Mouse (Mus musculus) left cerebral cortex, postnatal 36 days (tissue): ENCODE measurements around the gene Sh3tc1. TPM values are rescaled to one million over a fixed set of nuclear protein-coding genes. Genes with fewer than 3 reads are reported as not detected.
A peak's percentile ranks its signal among the peaks of the same experiment; 100 is the strongest.

ENCODE experiments used
- DNase-seq, 2 experiments: peaks; one replicate each; pipeline ENCODE4 v3.0.0; 2021 to 2022; ENCODE audit warnings: low spot score in 2 of 2, mixed read lengths in 1 of 2
- intact Hi-C: fragments of 180-260 bp; cut with DNase I; formaldehyde crosslinking; loops from one replicate; pipeline ENCODE4 v1.15.1; 2025
- total RNA-seq, 2 experiments: library from RNA; stranded (reverse); gene quantifications; 2 replicates each; pipeline ENCODE4 v1.2.3; 2021

Sh3tc1 gene
- total RNA-seq, 2 experiments from 2014 or later, result 3.0 to 3.3 TPM

GRCm38 (mm10) chr5:35728344-35728956, 11.3 kb downstream of the Sh3tc1 start:
- no peak for DNase-seq
- intact Hi-C loops, result no loop called here

GRCm38 (mm10) chr5:35727447-35727846, 12.3 kb downstream of the Sh3tc1 start:
- DNase-seq, result no peak
- intact Hi-C loops, result no loop called here

DNA sequence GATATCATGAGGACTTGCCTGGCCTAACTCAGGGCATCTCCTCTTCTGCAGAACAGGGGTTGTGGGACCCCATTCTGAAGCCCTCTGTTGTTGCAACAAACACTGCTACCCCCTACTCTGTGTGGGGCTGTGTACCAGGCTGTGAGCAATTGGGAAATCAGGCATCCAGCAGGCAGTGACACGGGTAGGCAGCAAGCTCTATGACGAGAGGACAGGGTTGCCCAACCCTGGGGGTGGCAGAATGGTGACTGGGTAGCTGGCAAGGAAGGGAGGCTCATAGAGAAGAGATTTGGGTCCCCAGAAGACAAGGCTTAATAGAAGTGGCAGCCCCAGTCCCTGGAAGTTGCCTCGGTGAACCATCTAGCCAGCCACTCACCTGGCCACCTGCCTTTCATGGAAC, 13.9 kb downstream of the Sh3tc1 start:
- intact Hi-C loops, result no loop called here

GRCm38 (mm10) chr5:35723900-35724299, 15.9 kb downstream of the Sh3tc1 start:
- intact Hi-C loops, result no loop called here
- no peak for DNase-seq

More for the DNA sequence above, 13.9 kb downstream of the Sh3tc1 start:
- DNase-seq, result no peak

DNA sequence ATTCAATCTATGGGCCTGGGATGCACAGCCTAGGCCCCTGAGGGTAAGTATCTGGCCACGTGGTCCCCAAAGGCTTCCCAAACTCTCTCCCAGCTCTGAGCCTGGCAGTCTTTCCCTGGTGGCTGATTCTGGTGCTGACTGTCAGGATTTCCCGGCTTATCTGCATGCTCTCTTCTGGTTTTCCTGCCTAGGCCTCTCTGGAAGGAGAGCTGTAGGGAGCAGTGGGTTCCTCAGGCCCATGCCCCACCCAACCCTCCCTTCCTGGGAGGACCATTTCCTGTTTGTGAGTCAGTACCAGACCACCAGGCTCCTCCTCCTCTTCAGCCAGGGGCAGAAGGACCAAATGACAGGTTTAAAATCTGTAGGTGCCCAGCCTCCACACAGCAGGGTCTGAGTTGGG, 17.1 kb downstream of the Sh3tc1 start:
- DNase-seq, result no peak
- intact Hi-C loops, result no loop called here

DNA sequence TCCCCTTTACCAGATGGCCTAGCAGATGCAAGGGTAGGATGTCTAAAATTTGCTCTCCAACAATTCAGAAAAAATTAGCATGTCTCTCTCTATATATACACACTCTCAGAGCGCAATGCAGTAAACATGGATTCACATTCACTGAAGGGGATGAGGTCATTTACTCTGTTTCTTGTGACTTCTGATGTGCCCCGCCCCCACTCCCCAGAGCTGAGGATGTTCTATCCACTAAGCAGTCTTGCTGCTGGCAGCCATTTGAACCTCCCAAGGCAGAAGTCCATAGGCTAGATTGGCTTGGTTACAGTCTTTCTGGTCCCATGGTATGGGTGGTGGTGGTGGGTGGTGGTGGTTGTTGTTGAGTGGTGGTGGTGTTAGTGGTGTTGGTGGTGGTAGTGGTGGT, 17.9 kb downstream of the Sh3tc1 start:
- no peak for DNase-seq
- intact Hi-C loops, result no loop called here

DNA sequence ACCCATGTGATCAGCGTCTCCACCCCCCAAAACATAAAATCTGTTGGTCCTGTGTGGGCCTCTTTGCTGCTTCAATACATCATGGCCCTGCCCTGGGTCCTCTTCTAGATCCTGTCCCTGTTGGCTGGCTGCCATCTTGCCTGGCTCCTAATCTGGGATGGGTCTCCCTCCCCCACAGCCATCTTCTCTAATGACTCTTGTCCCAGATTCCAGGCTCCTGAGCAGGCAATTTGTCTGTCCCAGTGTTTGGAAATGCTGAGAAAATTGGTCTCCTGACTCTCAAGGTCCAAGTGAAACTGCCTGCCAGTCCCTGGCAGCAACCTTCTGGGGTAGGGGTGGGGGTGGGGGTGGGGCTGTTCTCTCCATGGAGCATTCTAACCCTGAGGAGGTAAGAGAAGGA, 19.9 kb downstream of the Sh3tc1 start:
- DNase-seq, result no peak
- intact Hi-C loops, result no loop called here

DNA sequence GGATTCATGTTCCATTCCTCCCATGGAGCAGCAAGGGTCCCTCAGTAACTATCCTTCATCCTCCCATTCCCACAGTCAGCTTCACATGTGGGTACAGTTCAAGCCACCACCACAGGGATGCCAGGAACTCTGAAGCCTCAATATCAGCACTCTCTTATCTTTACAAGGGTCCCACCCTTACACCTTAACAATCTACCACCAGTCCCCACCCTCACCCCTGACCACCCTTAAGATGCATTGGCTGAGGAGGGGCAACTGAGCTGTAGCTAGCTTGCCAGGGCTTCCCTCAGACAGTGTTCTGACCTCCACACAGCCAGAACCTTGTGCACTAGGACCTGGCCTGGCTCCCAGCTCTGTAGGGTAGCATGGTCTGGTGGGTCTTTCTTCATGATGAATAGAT, 20.4 kb downstream of the Sh3tc1 start:
- no peak for DNase-seq
- intact Hi-C loops, result no loop called here

- intact Hi-C loops, result no loop called here
- DNase-seq, result no peak
Observed at GRCm38 (mm10) chr5:35718817-35719216, 21.0 kb downstream of the Sh3tc1 start.

DNA sequence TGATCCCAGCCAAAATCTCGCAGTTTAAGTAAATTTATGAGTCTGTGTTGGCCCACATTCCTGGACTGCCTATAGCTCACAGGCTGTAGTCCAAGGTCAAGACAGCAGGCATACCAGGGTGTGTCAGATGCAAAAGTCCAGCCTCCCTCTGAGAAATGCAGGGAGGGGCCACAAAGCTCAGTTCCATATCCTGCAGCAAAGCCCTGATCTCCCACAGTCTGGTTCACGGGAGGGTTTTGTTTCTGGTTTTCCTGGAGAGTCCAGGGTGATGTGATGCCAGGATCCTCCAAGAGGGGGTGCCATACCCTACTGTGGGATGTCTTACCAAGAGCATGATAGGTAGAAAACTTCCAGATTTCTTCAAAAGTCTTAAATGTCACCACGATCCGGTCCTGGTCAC, 21.8 kb downstream of the Sh3tc1 start:
- DNase-seq, result peak; percentile 40 to 43
- intact Hi-C loops, result no loop called here

DNA sequence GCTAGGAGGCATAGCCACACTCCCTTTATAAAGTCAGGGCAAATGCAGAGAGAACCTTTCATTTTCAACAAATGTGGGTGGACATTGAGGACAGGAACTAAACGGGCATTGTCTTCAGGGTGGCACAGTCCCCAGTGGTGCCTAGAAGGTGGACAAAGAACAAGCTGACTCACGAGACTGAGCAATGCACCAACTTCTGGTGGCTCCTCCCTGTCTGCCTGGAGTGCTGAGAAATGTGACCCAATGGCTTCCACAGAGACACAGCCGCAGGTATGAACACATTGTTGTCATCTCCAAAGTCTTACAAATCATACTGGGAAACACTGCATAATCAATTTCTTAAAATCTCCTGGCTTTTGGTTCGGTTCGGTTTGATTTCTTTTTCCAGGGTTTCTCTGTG, 22.3 kb downstream of the Sh3tc1 start:
- intact Hi-C loops, result no loop called here
- DNase-seq, result no peak

- intact Hi-C loops, result loop anchor here (1.0 kb wide), 1 partner anchor 119 kb away; no protein-coding TSS in a partner anchor
- peak; percentile 62 to 63 for DNase-seq
Observed at GRCm38 (mm10) chr5:35713649-35714354, 26.0 kb downstream of the Sh3tc1 start.

GRCm38 (mm10) chr5:35712517-35712916, 27.3 kb downstream of the Sh3tc1 start:
- DNase-seq, result no peak
- intact Hi-C loops, result no loop called here

DNA sequence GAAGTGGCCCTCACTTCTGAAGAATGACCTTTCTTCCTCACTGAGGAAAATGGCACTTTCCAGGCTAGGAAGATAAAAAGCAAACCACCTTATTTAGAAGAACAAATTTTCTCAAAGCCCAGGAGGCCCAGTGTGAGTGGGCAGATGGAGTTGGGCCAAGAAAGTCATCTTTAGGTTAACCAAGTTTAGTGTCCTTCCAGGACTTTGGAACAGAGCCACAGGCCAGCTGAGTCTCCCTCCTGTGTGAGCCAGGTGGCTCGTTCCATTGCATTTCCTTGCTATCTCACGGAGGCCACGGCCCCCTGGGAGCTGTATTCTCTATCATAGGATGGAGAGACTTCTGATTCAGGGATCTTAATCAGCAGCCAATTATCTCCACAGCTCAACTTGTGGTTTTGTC, 28.9 kb downstream of the Sh3tc1 start:
- intact Hi-C loops, result no loop called here
- no peak for DNase-seq

DNA sequence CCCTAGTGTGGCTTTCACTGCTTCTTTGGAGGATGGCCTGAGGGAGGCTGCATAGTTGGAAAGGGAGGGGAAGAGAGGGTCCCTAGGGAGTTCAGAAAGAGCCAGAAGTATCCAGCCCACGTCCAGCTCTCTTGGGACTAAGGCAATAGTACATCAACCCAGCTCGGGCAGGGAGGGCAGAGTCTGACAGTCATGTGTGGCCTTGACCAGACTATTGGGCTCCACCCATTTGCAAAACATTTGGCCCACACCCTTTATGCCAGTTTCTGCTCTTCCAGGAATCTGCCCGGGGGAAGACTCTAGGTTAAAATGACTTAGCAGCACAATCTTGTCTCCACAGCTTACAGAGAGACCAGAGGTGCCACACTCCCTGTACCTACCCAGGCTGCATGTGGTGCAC, 29.3 kb downstream of the Sh3tc1 start:
- DNase-seq, result no peak
- intact Hi-C loops, result no loop called here

DNA sequence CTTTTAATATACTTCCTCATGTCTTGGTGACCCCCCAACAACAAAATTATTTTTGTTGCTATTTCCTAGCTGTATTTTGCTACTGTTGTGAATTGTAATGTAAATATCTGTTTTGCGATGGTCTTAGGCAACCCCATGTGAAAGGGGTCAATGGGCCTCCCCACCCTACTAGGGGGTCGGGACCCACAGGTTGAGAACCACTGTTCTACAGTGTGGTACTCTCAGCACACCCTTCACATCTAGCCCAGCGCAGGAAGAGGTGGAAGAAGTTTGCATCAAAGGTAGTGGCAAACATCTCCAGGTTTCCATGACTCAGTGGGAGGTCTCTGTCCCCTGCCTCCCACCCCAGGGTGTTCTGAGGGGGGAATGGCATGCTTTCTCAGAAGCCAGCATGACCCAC, 34.4 kb downstream of the Sh3tc1 start:
- intact Hi-C loops, result no loop called here

GRCm38 (mm10) chr5:35703814-35704213, 36.0 kb downstream of the Sh3tc1 start:
- no peak for DNase-seq
- intact Hi-C loops, result no loop called here

More for the DNA sequence above, 34.4 kb downstream of the Sh3tc1 start:
- DNase-seq, result no peak

GRCm38 (mm10) chr5:35703183-35703582, 36.6 kb downstream of the Sh3tc1 start:
- intact Hi-C loops, result no loop called here
- DNase-seq, result no peak

DNA sequence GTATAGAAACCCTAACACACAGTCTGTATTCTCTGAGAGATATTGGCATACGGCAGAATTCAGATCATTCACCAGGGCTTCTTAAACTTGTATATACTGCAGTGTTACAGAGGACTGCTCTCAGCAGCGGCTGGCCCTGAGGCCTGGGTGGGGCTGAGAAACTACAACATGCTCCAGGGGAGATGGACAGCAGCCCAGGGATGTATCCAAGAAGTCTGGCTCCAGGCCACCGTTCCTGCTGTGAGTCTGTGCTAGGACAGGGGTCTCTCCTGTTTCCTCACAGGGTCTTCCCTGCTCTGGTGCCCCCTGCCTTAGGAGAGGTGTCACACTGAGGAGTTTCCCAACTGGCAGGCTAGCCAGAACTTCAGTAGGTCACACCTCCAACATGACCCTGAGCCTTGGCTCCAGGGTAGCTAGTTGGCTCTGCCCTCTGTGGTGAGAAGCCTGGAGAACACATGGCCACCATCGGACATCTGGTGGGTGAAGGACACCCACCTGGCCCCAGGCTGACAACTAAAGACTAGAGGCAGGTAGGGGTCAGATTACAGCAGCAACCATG, 37.1 kb downstream of the Sh3tc1 start:
- no peak for DNase-seq
- intact Hi-C loops, result no loop called here

DNA sequence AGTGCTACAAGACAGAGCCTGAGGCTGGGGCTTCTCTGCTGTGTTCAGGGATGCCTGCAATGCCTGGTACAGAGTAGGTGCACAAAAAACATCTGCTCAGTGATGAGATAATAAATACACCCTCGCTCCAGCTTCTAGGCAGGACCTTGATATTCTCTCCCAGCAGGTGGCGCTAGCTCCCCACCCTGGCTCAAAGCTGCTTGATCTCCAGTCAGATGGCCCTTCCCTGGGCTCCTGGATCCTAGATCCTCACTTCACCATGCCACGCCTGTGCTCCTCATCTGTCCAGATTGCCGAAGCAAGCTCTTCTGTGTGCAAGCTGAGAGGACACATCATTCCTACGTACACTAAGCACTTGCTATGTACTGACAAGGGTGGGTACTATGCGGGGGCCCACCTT, 38.7 kb downstream of the Sh3tc1 start:
- intact Hi-C loops, result no loop called here
- peak; percentile 49 to 52 for DNase-seq

GRCm38 (mm10) chr5:35695815-35696214, 44.0 kb downstream of the Sh3tc1 start:
- DNase-seq, result no peak
- intact Hi-C loops, result no loop called here
